Mouse (Mus musculus) CH12F3 (cell line): Measurements from ENCODE around the gene Col5a1.

Source experiments
- in situ Hi-C: fragments of 300-500 bp; cut with MboI; formaldehyde crosslinking; loops from 2 replicates; pipeline ENCODE4 v1.14.3; 2020; ENCODE audit warnings: low sequenced_read_pairs

Gene Col5a1

GRCm38 (mm10) chr2:27917177-27917576, 31.0 kb downstream of the Col5a1 start:
- in situ Hi-C loops: no loop called here

DNA sequence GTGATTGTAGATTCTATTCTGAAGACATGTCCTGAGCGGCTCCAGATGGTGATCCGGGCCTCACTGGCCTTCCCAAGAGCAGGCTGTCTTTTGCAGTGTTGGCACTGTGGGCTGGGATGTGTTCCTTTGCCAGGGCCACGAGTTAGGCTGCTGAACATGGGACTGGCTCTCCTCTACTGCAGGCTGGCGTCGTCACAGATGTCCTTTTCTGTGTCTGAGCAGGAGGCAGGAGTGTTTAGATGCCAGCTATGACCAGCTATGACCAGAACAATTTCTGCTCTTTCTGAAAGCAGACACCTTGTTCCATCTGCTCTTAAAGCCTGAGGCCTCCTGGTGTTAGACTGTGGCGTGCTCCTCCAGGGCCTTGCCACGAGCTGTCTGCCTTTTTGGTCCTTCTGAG, 31.9 kb downstream of the Col5a1 start:
- in situ Hi-C loops: no loop called here

GRCm38 (mm10) chr2:27919309-27919850, 33.2 kb downstream of the Col5a1 start:
- in situ Hi-C loops: no loop called here

GRCm38 (mm10) chr2:27922053-27922452, 35.8 kb downstream of the Col5a1 start:
- in situ Hi-C loops: loop anchor here (10.0 kb wide), 1 partner anchor 53 kb away; no protein-coding TSS in a partner anchor

- in situ Hi-C loops: loop anchor here (10.0 kb wide), 1 partner anchor 51 kb away; no protein-coding TSS in a partner anchor
Observed at GRCm38 (mm10) chr2:27923718-27924117, 37.5 kb downstream of the Col5a1 start.

GRCm38 (mm10) chr2:27924463-27924862, 38.2 kb downstream of the Col5a1 start:
- in situ Hi-C loops: loop anchor here (10.0 kb wide), 1 partner anchor 50 kb away; no protein-coding TSS in a partner anchor

DNA sequence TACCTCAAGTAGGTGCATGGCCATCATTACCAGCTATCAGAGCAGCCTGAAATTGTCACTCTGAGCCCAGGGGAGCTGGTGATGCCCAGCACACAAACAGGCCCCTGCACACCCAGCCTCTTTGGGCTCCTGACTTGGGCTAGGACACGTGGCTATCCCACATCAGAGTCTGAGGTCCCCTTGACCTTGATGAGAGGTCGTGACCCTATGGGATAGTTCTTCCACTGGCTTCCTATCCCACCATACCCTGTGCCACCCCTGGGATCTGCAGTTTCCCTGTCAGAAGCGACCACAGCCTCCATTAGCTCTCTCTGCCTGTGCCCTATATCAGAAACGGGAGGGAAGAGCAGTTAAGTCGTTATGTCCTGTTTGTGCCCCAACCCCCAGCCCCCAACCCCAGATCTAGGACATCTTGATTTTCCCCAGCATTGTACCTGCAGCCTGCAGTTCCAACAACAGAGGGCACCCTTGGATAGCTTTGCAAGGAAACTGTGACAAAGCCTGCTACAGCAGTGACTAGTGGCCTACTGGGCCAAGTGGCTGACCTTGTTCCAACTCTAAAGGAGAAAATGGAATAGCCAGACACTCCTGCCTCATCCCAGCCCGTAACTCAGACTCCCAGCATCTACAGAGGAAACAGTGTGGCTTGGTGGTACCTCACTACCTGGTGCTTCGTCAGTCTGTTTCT, 40.4 kb downstream of the Col5a1 start:
- in situ Hi-C loops: loop anchor here (10.0 kb wide), 1 partner anchor 48 kb away; no protein-coding TSS in a partner anchor

DNA sequence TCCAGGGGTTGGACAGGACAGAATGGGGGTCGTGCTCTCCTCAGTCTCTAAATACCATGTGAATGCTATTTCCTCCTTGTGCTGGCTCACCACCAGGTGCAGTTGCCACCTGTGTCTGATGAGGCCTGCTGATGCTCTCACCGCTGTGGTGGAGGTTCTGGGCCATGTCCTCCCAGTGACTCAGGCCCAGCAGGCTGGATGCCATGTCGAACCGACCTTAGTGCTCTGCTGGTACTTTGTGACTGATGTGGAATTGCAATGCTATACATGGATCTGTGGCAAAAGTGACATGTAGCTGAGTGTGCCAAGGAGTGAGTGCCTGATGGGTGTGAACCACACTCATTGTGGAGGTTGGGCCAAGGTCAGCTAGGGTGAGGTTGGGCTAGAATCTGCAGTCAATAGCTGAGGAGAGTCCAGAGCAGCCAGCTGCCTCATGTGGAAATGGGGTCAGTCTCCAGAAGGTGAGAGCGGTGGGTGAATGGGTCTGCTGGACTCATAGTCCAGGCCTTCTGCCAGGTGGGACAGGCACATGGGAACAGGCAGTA, 44.3 kb downstream of the Col5a1 start:
- in situ Hi-C loops: no loop called here

DNA sequence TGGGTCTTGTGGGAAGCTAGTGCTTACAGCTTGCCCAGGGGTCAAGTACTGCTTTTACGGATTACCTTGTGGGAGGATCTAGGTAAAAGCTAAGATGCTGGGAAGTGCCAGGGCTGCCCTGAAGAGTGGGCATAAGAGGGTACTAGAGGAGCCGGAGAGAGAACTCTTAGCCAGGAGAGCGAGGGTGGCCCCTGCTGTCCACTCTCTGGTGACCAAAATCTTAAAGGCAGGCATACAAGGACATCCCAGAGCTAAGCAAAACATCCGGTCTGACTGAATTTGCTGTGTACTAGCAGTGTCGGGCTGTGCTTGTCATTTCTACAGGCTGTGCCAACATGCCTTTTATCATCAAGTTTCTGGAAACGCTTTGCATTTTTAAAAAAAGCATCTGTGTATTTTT, 44.9 kb downstream of the Col5a1 start:
- in situ Hi-C loops: no loop called here

DNA sequence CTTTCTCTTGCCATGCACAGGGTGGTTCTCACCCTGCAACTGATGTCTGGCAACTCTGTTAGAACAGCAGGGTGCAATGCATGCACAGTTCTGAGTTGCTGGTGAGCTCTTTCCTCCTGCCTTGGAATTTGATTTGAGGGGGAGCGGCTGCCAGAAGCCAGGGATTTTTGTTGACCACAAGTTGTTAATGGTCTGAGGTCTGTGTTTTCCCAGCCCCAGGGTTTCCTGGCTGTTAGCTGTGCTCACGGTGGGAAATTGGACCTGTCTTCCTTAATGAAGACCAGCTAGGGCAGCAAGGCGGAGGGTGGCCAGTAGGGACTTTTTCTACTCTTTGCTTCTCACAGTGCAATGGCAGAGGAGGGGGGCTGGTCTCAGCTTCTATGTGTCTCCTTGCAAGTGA, 45.7 kb downstream of the Col5a1 start:
- in situ Hi-C loops: no loop called here

DNA sequence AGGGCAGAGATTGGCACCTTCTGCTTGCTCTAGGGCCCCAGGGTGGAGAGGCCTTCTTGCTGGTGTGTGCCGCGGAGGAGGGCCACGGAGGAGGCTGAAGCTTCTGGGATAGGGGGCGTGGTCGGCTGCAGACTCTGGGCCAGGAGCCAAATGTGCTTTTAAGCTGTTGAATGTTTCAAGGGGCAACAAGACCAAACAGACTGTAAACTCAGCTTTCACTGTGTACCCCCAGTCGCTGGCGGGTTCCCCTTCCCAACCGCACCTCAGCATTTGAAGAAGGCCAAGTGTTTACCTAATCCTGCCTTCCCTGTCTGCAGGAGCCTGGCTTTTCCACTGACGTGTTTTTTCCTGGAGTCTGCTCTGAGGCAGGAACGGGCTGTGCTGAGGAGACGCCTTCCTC, 48.0 kb downstream of the Col5a1 start:
- in situ Hi-C loops: no loop called here

GRCm38 (mm10) chr2:27934831-27935230, 48.6 kb downstream of the Col5a1 start:
- in situ Hi-C loops: no loop called here

DNA sequence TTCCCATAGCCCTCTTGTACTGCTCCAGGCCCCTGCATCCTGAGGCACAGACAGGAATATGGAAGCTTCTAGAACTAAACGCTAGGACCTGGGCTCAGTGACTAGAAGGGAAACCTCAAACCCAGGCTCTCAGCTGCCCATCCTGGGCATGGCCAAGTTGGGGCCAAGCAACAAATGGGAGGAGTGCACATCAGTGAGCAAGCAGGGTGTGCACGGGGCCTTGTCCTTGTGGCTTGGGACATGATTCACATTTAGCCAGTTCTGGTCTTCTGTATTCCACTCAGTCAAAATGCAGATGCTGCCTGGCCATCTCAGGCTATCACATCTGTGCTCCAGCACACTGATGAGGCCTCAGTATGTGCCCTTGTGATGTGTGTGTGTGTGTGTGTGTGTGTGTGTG, 49.2 kb downstream of the Col5a1 start:
- in situ Hi-C loops: no loop called here

DNA sequence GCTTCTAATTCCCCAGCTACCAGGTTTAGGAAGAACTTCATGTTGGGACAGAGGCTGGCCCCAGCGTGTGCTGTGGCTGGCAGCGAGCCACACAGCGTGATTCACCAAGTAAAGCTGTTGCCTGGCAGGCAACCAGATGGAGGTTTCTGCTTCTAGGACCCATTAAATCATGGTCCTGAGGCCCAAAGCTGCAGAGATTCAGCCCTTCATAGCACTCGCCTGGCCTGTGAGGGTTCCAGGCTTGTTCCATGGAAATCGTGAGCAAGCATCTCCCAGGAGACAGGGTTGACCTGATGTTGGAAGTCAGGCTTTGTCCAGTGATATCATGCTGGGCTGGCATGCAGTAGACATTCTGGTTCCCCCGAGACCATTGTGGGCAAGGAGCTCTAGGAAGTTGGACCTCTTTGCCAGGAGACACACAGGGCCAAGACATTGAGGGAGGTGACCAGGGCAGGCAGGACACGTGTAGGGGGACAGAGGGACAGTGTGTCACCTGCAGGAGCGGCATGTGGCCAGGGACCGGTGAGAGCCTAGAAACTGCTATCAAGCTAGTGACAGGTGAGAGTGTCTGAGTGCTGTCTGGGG, 50.5 kb downstream of the Col5a1 start:
- in situ Hi-C loops: no loop called here

- in situ Hi-C loops: no loop called here
Observed at GRCm38 (mm10) chr2:27939433-27939832, 53.2 kb downstream of the Col5a1 start.

DNA sequence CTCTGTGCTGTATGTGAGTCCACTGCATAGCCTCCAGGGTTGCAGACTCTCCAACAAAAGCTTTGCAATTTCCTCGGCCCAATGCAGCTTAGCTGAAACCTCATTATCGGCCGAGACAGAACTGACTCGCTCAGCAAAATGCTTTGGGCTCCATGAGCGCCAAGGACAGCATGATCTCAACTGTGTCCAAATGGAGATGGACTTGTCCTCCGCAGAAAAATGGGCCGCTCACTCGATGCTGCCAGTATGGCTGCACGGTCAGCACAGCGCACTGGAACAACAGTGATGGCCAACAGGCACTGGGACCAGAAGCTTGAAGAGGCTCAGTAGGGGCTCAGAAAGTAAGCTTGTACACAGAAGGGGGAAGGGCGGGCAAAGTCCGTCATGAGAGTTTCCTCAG, 53.9 kb downstream of the Col5a1 start:
- in situ Hi-C loops: no loop called here

GRCm38 (mm10) chr2:27947252-27947651, 61.0 kb downstream of the Col5a1 start:
- in situ Hi-C loops: no loop called here

DNA sequence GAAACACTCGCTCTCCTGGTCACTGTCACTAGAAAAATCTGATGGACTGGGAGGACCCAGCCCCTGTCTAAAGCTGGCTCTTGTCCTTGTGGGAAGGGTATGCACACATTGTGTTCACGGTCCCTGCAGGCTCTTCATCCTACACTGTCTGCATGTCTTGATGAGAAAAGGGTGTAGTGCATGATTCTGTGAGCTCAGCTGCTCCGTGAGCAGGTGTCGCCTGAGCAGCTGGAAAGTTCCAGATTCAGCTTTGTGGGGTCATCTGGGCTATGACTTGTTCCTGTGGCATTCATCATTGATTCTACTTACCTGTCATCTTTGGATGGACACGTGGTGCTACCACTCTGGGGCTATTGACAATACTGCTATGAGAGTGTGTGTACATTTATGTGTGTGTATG, 61.7 kb downstream of the Col5a1 start:
- in situ Hi-C loops: no loop called here

DNA sequence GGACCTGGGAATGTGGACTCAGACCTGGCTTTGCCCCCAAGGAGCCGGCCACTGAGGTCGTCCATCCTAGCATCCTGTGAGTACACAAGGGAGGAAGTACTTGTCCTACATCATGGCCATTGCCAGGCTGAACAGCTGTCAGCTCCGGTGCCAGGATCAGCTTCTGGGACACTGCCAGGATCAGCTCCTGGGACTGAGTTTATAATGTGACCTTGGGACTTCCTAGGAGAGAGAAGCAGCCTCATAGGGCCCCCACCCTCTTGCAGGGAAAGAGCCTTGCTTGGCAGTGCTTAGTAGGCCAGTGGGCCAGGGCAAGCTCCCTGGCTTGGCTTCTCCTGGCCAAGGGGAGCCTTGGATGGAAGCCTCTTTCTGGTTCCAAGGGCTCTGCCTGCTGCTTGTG, 67.6 kb downstream of the Col5a1 start:
- in situ Hi-C loops: no loop called here

DNA sequence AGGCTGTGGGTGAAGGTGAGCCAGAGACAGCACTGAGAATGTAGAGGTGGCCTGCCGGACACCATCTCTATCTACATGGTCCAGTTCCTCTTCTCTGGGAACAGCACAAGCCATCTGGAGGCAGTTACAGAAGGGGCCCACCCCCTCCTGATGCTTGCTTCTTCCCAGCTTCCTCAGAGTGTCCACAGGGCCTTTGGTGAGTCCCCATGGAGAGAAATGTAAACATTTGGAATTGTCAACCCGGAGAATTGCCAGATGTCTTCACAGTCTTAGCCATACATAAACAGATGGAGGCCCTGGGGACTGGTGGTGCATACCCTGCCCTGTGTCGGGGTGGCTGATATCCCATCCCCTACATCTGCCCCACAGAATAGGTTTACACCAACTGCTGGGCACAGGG, 68.7 kb downstream of the Col5a1 start:
- in situ Hi-C loops: no loop called here

- in situ Hi-C loops: no loop called here
Observed at GRCm38 (mm10) chr2:27956751-27957150, 70.5 kb downstream of the Col5a1 start.

GRCm38 (mm10) chr2:27957184-27957583, 71.0 kb downstream of the Col5a1 start:
- in situ Hi-C loops: no loop called here
